Mouse (Mus musculus): ENCODE results near the gene Sec22b. TPM values are rescaled to one million over a fixed set of nuclear protein-coding genes. Genes with fewer than 3 reads are reported as not detected.

Gene Sec22b
- polyA plus RNA-seq, 1 experiment from 2014 or later, result 111 TPM

DNA sequence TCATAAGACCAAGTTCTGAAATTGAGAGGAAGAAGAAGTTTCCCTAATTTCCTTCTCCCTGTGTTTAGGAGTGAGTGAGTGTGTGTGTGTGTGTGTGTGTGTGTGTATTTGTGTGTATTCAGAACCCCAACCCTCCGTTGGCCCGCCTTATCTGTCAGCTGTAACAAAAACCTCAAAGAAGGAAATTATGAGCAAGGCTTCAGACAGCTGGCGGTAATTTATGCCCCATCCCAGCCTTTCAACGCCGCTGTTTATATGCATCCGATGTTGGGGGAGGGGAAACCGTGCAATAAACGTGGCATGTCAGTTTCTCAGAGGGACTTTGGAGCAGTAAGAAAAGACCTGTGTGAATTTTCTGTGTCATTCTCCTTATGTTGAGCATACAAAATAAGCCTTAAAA is 24.7 kb upstream of the Sec22b start:
- no peak overlapping the region for H3K4me3 ChIP-seq
- no peaks in the 10 kb centered on the region for H3K27me3 ChIP-seq (ENCODE audit: low read depth, poor library complexity, severe bottlenecking)
- H3K4me1 ChIP-seq, result peaks cover 5% of the 10 kb centered on the region
- no peak for DNase-seq (ENCODE audit: low spot score)
- no peak overlapping the region for H3K27ac ChIP-seq (replicated peaks)
- 63% methylated on average over 8 of the region's 8 CpGs for WGBS
- no peaks in the 10 kb centered on the region for H3K36me3 ChIP-seq
- H3K9me3 ChIP-seq (replicated peaks), result no peaks in the 10 kb centered on the region

GRCm38 (mm10) chr3:97879222-97879621 is 21.8 kb upstream of the Sec22b start:
- H3K4me3 ChIP-seq, result no peak overlapping the region
- 22% methylated on average over 5 of the region's 5 CpGs for WGBS
- H3K4me1 ChIP-seq, result peaks cover 5% of the 10 kb centered on the region
- no peaks in the 10 kb centered on the region for H3K36me3 ChIP-seq
- H3K27me3 ChIP-seq (ENCODE audit: low read depth, poor library complexity, severe bottlenecking), result no peaks in the 10 kb centered on the region
- no peak overlapping the region for H3K27ac ChIP-seq (replicated peaks)
- peak; percentile 76 for DNase-seq (ENCODE audit: low spot score)
- no peaks in the 10 kb centered on the region for H3K9me3 ChIP-seq (replicated peaks)

- WGBS, result 95% methylated on average over 5 of the region's 5 CpGs
- no peaks in the 10 kb centered on the region for H3K27me3 ChIP-seq (ENCODE audit: low read depth, poor library complexity, severe bottlenecking)
Measured at GRCm38 (mm10) chr3:97881576-97881975, 19.4 kb upstream of the Sec22b start.

GRCm38 (mm10) chr3:97887785-97888167 is 13.2 kb upstream of the Sec22b start:
- H3K9me3 ChIP-seq (replicated peaks), result no peaks in the 10 kb centered on the region
- H3K27ac ChIP-seq (replicated peaks), result no peak overlapping the region
- H3K36me3 ChIP-seq, result no peaks in the 10 kb centered on the region
- H3K4me3 ChIP-seq, result peak overlapping the region; percentile 66
- 58% methylated on average over 5 of the region's 5 CpGs for WGBS
- no peak for DNase-seq (ENCODE audit: low spot score)
- H3K27me3 ChIP-seq (ENCODE audit: low read depth, poor library complexity, severe bottlenecking), result peaks cover 38% of the 10 kb centered on the region
- peaks cover 12% of the 10 kb centered on the region for H3K4me1 ChIP-seq

More at GRCm38 (mm10) chr3:97881576-97881975, 19.4 kb upstream of the Sec22b start:
- no peaks in the 10 kb centered on the region for H3K36me3 ChIP-seq
- no peaks in the 10 kb centered on the region for H3K9me3 ChIP-seq (replicated peaks)
- no peak for DNase-seq (ENCODE audit: low spot score)
- H3K4me3 ChIP-seq, result no peak overlapping the region
- H3K4me1 ChIP-seq, result no peaks in the 10 kb centered on the region
- H3K27ac ChIP-seq (replicated peaks), result no peak overlapping the region

DNA sequence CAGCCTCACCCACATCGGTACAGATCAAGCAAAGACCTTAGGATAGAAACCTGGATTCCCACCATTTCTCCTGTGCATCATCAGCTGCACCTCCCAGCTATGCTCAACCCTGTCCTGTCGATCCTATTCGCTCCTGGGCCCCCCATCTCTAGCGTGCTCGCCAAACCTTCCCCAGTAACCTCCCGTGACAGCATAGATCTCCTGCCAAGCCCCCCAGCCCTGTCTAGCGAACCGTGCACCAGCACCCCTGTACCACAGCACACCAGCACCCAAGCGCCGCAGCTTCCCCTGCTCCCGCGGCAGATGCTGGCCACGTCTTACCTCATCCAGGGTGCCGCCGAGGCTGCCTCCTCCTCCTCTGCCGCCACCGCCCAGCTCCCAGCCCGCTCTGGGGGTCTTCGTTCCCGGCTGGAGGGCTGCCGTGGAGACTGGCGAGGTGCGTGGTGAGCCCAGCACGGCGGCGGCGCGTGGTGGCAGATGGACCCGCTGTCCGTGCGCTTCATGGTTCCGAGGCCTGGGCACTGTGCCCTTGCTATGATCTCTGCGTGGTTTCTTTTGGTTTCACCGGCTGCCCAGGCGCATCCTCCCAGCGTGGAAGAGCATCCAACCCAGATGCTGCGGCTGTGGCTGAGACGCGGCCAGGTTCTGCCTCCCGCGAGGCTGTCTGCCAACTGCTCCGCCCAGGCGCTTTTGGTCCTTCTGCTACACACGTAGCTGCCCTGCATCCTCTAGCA is 12.7 kb upstream of the Sec22b start, which contains the start of gene Pde4dip:
Pde4dip (minus strand) TSS at position 540 of the 734 bp plus-strand sequence.
- H3K27me3 ChIP-seq (ENCODE audit: low read depth, poor library complexity, severe bottlenecking), result peaks cover 38% of the 10 kb centered on the region
- DNase-seq (ENCODE audit: low spot score), result peak; percentile 48
- H3K27ac ChIP-seq (replicated peaks), result peak within 1 kb of the TSS; percentile 74
- H3K4me3 ChIP-seq, result peak within 1 kb of the TSS; percentile 66
- H3K9me3 ChIP-seq (replicated peaks), result no peaks in the 10 kb centered on the region
- H3K4me1 ChIP-seq, result peaks cover 12% of the 10 kb centered on the region
- 2% methylated on average over 44 of the region's 44 CpGs for WGBS
- H3K36me3 ChIP-seq, result no peaks in the 10 kb centered on the region

DNA sequence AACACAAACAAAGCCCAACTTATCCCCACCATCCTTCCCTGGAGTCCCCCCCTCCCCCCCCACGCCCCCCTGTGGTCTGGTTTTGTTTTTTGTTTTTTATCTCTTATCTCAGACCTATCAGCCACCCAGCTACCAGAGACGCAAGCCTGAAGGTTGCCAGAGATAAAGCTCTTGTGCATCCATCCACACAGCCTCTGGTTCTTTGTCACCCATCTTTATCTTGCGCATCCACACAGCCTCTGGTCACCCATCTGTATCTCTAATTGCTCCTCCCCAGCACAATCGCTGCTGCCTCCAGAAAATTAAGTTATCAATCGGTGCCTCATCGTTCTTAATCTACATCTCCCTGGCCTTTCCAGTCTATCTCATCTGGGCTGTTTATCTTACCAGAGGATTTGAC is 10.8 kb upstream of the Sec22b start:
- Histone ChIP-seq H3K27ac (replicated peaks) (no peak overlapping the region), H3K9me3 (replicated peaks) (no peaks in the 10 kb centered on the region), H3K4me1 (peaks cover 12% of the 10 kb centered on the region), H3K27me3 (ENCODE audit: low read depth, poor library complexity, severe bottlenecking) (peaks cover 38% of the 10 kb centered on the region), H3K36me3 (no peaks in the 10 kb centered on the region), H3K4me3 (no peak overlapping the region)
- no peak for DNase-seq (ENCODE audit: low spot score)
- 71% methylated on average over 6 of the region's 6 CpGs for WGBS

DNA sequence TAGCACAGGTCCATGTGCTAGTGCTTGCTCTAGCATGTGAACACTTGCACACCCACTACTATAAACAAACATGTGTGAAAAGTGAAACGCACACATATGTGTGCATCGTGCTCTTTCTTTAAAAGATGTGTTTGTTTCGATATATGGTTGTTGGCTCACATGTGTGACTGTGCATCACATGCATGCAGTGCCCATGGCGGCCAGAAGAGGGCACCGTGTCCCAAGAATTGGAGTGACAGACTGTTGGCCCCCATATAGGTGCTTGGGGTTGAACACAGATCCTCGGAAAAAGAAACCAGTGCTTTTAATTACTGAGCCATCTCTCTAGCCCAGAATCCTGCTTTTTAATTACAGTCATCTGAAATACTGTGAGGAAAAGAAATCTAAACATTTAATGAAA is 6.3 kb upstream of the Sec22b start:
- DNase-seq (ENCODE audit: low spot score), result peak; percentile 43
- 43% methylated on average over 6 of the region's 6 CpGs for WGBS
- no peak overlapping the region for H3K4me3 ChIP-seq

DNA sequence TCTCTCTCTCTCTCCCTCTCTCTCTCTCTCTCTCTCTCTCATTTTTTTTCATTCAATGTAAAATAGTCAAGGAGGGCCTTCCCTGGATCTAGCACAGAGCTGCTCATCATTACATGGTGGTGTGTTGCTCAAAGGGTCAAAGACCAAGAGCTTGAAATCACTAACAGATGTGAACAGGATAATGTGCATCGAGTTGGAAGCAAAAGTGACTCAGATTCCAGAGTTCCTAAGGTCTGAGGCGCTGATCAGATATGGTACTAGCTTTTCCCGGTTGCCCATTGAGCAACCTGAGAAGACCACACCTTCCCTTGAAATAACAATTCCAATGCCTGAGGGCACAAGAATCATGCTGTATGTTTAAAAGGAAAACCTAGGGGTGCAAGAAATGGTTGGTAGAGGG is 2.6 kb upstream of the Sec22b start:
- H3K4me3 ChIP-seq, result no peak overlapping the region
- no peak for DNase-seq (ENCODE audit: low spot score)
- no peaks in the 10 kb centered on the region for H3K9me3 ChIP-seq (replicated peaks)
- H3K27me3 ChIP-seq (ENCODE audit: low read depth, poor library complexity, severe bottlenecking), result no peaks in the 10 kb centered on the region
- H3K27ac ChIP-seq (replicated peaks), result no peak overlapping the region
- H3K36me3 ChIP-seq, result no peaks in the 10 kb centered on the region
- WGBS, result 70% methylated on average over 3 of the region's 3 CpGs
- peaks cover 19% of the 10 kb centered on the region for H3K4me1 ChIP-seq

More for the DNA sequence above, 6.3 kb upstream of the Sec22b start:
- Histone ChIP-seq H3K27ac (replicated peaks) (no peak overlapping the region), H3K4me1 (no peaks in the 10 kb centered on the region), H3K27me3 (ENCODE audit: low read depth, poor library complexity, severe bottlenecking) (peaks cover 9% of the 10 kb centered on the region), H3K9me3 (replicated peaks) (no peaks in the 10 kb centered on the region), H3K36me3 (no peaks in the 10 kb centered on the region)

DNA sequence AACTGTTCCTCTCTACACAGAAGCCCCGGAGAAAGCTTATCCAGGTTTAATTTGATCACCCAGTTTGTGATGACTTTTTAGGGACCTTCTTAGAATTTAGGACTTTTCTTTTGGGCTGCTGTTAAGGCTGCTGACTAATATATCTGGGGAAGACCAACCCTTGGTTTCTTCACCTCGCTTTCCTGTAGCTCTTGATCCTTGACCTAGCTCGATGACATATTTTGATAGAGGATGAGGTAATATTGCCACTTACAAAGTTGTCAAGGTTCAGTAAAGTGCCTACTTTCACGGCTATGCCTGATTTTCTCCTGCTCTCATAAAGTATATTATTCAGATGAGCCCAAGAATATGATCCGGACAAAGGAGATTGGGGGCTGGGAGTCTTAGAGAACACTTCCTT is 596 bp downstream of the Sec22b start:
- peak overlapping the region; percentile 87 for H3K27ac ChIP-seq (replicated peaks)
- WGBS, result 25% methylated on average over 5 of the region's 5 CpGs
- H3K27me3 ChIP-seq (ENCODE audit: low read depth, poor library complexity, severe bottlenecking), result no peaks in the 10 kb centered on the region
- DNase-seq (ENCODE audit: low spot score), result no peak
- H3K36me3 ChIP-seq, result no peaks in the 10 kb centered on the region
- peaks cover 19% of the 10 kb centered on the region for H3K4me1 ChIP-seq
- H3K4me3 ChIP-seq, result peak overlapping the region; percentile 96
- no peaks in the 10 kb centered on the region for H3K9me3 ChIP-seq (replicated peaks)

- no peaks in the 10 kb centered on the region for H3K4me1 ChIP-seq
- H3K27ac ChIP-seq (replicated peaks), result no peak overlapping the region
- WGBS, result 83% methylated on average over 2 of the region's 2 CpGs
- H3K9me3 ChIP-seq (replicated peaks), result no peaks in the 10 kb centered on the region
- no peak overlapping the region for H3K4me3 ChIP-seq
- no peaks in the 10 kb centered on the region for H3K27me3 ChIP-seq (ENCODE audit: low read depth, poor library complexity, severe bottlenecking)
- peaks cover 29% of the 10 kb centered on the region for H3K36me3 ChIP-seq
- no peak for DNase-seq (ENCODE audit: low spot score)
Measured at GRCm38 (mm10) chr3:97909737-97910136, 8.7 kb downstream of the Sec22b start.

GRCm38 (mm10) chr3:97911093-97911492 is 10.1 kb downstream of the Sec22b start:
- WGBS, result 87% methylated on average over 7 of the region's 7 CpGs
- H3K9me3 ChIP-seq (replicated peaks), result no peaks in the 10 kb centered on the region
- H3K4me3 ChIP-seq, result no peak overlapping the region
- no peaks in the 10 kb centered on the region for H3K27me3 ChIP-seq (ENCODE audit: low read depth, poor library complexity, severe bottlenecking)
- peaks cover 40% of the 10 kb centered on the region for H3K36me3 ChIP-seq
- H3K4me1 ChIP-seq, result no peaks in the 10 kb centered on the region
- H3K27ac ChIP-seq (replicated peaks), result no peak overlapping the region
- no peak for DNase-seq (ENCODE audit: low spot score)

DNA sequence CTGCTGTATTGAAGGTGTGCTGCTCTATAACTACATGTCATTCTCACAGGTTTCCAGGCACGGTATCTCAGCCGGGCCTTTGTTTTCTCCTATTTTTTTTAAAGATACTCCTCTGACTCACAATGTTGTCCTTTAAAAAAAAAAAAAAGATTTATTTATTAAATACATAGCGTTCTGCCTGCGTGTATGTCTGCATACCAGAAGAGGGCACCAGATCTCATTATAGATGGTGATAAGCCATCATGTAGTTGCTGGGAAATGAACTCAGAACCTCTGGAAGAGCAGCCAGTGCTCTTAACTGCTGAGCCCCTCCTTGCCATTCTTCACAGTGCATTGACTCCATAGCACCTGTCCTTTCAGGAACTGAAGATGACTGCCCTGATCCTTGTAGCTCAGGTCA is 14.1 kb downstream of the Sec22b start:
- WGBS, result 81% methylated on average over 4 of the region's 4 CpGs
- DNase-seq (ENCODE audit: low spot score), result no peak
- no peaks in the 10 kb centered on the region for H3K9me3 ChIP-seq (replicated peaks)

DNA sequence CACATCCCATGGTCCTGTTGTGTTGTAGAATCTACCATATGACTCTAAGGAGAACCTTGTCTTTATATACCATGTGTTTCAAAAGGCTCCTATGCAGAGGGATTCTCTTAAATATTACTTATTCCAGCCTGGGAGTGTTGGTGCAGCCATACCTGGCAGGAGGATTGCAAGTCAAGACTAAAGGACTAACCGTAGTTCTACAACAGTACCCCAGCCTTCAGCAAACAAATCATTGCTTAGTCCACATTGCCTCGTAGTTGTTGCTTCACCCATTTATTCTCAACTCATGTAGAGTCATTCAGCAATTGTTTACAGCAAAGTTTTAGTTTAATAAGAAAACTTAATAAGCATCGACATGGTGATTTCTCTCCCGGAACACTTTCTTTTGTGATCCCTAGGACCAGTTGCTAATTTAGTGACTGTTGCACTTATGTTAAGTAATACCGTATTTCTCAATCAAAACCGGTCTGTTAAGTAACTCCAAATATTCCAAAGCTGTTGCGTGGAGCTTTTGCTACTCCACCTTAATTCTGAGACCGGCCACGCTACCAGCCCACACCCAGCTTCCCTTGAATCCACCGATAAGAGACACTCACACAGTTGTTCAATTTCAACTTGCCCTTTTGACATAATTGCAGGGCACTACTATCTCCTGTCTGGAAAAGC is 18.0 kb downstream of the Sec22b start:
- 97% methylated on average over 10 of the region's 10 CpGs for WGBS
- Histone ChIP-seq H3K27me3 (ENCODE audit: low read depth, poor library complexity, severe bottlenecking) (no peaks in the 10 kb centered on the region), H3K36me3 (peaks cover 89% of the 10 kb centered on the region), H3K4me1 (no peaks in the 10 kb centered on the region), H3K27ac (replicated peaks) (no peak overlapping the region), H3K9me3 (replicated peaks) (no peaks in the 10 kb centered on the region), H3K4me3 (no peak overlapping the region)
- DNase-seq (ENCODE audit: low spot score), result no peak

More for the DNA sequence above, 14.1 kb downstream of the Sec22b start:
- H3K27me3 ChIP-seq (ENCODE audit: low read depth, poor library complexity, severe bottlenecking), result no peaks in the 10 kb centered on the region
- H3K36me3 ChIP-seq, result peaks cover 61% of the 10 kb centered on the region
- no peak overlapping the region for H3K4me3 ChIP-seq
- H3K4me1 ChIP-seq, result no peaks in the 10 kb centered on the region
- H3K27ac ChIP-seq (replicated peaks), result no peak overlapping the region
